Mouse (Mus musculus): ENCODE measurements at regions not wholly inside any gene's neighbourhood (a gene's known extent, or its start where the extent isn't known, plus 50 kb on each side); places are given as distances from the start of the nearest gene placed in this dataset.

GRCm38 (mm10) chr15:5355332-5355731, 111.3 kb upstream of the Ptger4 start:
- no peak for ATAC-seq (replicated peaks in 1 of 2; ENCODE audit: insufficient read depth in 1 of 2, low FRiP score in 2 of 2, low TSS enrichment in 1 of 2, low read depth in 1 of 2, poor library complexity in 2 of 2, severe bottlenecking in 2 of 2)

- no peak for ATAC-seq (replicated peaks in 1 of 2; ENCODE audit: insufficient read depth in 1 of 2, low FRiP score in 2 of 2, low TSS enrichment in 1 of 2, low read depth in 1 of 2, poor library complexity in 2 of 2, severe bottlenecking in 2 of 2)
These were observed 110.3 kb upstream of the Ptger4 start for GRCm38 (mm10) chr15:5354328-5354727.

DNA sequence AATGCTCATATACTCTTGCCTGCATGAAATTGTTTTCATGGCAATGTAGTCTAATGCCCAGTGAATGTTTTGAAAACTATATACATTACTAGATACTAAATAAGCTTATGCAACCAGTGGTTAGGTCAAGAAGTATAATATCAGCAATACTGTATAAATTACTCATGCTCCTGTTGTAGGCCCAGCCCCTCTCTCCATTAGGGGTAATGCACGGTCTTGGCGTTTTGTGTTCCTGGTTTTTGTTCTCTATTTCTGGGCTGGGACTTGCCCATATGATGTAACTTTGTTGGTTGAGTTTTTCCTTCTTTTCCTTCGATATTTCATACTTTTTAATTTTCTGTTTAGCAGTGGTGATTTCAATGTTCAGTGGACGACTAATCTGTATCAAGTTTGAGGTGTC, 104.9 kb upstream of the Ptger4 start:
- ATAC-seq (replicated peaks in 1 of 2; ENCODE audit: insufficient read depth in 1 of 2, low FRiP score in 2 of 2, low TSS enrichment in 1 of 2, low read depth in 1 of 2, poor library complexity in 2 of 2, severe bottlenecking in 2 of 2) = no peak

- peak; percentile 32 to 69; a peak in 2 of 4 replicates for ATAC-seq (replicated peaks in 1 of 2; ENCODE audit: insufficient read depth in 1 of 2, low FRiP score in 2 of 2, low TSS enrichment in 1 of 2, low read depth in 1 of 2, poor library complexity in 2 of 2, severe bottlenecking in 2 of 2)
These were observed 103.7 kb upstream of the Ptger4 start for GRCm38 (mm10) chr15:5347674-5348073.

GRCm38 (mm10) chr15:5346955-5347354, 103.0 kb upstream of the Ptger4 start:
- ATAC-seq (replicated peaks in 1 of 2; ENCODE audit: insufficient read depth in 1 of 2, low FRiP score in 2 of 2, low TSS enrichment in 1 of 2, low read depth in 1 of 2, poor library complexity in 2 of 2, severe bottlenecking in 2 of 2) = no peak; a peak in 1 of 4 replicates

DNA sequence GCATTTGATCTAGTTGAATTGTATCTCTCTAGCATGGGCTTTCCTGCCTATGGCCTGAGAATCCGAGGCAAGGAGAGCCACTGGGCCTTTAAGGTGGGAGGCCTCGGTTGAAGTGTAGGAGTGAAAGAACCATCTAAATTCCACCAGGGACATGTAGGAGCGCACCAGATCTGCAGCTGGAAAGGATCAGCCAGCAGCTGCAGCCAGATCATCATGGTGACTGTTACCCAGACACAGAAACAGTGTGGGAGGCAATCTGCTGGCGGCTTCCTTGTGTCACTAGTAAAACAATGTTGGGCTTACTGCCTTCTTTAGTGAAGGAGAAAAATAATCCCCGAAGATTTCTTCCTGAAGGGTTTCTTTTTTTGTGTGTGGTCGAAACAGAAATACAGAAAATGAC, 99.8 kb upstream of the Ptger4 start:
- no peak for ATAC-seq (replicated peaks in 1 of 2; ENCODE audit: insufficient read depth in 1 of 2, low FRiP score in 2 of 2, low TSS enrichment in 1 of 2, low read depth in 1 of 2, poor library complexity in 2 of 2, severe bottlenecking in 2 of 2)

- no peak for ATAC-seq (replicated peaks in 1 of 2; ENCODE audit: insufficient read depth in 1 of 2, low FRiP score in 2 of 2, low TSS enrichment in 1 of 2, low read depth in 1 of 2, poor library complexity in 2 of 2, severe bottlenecking in 2 of 2)
These were observed 91.7 kb upstream of the Ptger4 start for GRCm38 (mm10) chr15:5335528-5336268.

GRCm38 (mm10) chr15:5326996-5327395, 83.0 kb upstream of the Ptger4 start:
- no peak for ATAC-seq (replicated peaks in 1 of 2; ENCODE audit: insufficient read depth in 1 of 2, low FRiP score in 2 of 2, low TSS enrichment in 1 of 2, low read depth in 1 of 2, poor library complexity in 2 of 2, severe bottlenecking in 2 of 2)

- no peak for ATAC-seq (replicated peaks in 1 of 2; ENCODE audit: insufficient read depth in 1 of 2, low FRiP score in 2 of 2, low TSS enrichment in 1 of 2, low read depth in 1 of 2, poor library complexity in 2 of 2, severe bottlenecking in 2 of 2)
These were observed 77.7 kb upstream of the Ptger4 start for GRCm38 (mm10) chr15:5321691-5322090.

- ATAC-seq (replicated peaks in 1 of 2; ENCODE audit: insufficient read depth in 1 of 2, low FRiP score in 2 of 2, low TSS enrichment in 1 of 2, low read depth in 1 of 2, poor library complexity in 2 of 2, severe bottlenecking in 2 of 2) = no peak
These were observed 68.2 kb upstream of the Ptger4 start for GRCm38 (mm10) chr15:5312231-5312630.

- no peak for ATAC-seq (replicated peaks in 1 of 2; ENCODE audit: insufficient read depth in 1 of 2, low FRiP score in 2 of 2, low TSS enrichment in 1 of 2, low read depth in 1 of 2, poor library complexity in 2 of 2, severe bottlenecking in 2 of 2)
These were observed 66.0 kb upstream of the Ptger4 start for GRCm38 (mm10) chr15:5310035-5310434.

DNA sequence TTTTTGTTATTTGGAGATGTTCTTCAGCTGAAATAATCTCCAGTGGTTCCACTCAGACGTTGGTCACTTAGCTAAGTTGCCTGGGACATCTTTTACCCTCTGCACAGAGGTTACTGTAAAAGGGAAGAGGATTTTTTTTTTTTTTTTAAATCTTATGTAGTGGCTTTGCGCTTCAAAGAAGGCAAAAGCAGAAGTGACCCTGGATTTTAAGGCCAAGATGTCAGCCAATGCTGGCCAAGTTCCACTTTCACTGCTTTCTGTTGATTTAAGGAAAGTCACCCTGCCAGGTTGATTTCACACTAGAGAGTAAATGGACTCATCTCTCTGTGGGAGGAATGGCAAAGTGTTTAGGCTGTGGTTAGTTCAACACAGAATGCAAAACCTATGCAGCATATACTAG, 58.4 kb upstream of the Ptger4 start:
- ATAC-seq (replicated peaks in 1 of 2; ENCODE audit: insufficient read depth in 1 of 2, low FRiP score in 2 of 2, low TSS enrichment in 1 of 2, low read depth in 1 of 2, poor library complexity in 2 of 2, severe bottlenecking in 2 of 2) = peak; percentile 82 to 86

DNA sequence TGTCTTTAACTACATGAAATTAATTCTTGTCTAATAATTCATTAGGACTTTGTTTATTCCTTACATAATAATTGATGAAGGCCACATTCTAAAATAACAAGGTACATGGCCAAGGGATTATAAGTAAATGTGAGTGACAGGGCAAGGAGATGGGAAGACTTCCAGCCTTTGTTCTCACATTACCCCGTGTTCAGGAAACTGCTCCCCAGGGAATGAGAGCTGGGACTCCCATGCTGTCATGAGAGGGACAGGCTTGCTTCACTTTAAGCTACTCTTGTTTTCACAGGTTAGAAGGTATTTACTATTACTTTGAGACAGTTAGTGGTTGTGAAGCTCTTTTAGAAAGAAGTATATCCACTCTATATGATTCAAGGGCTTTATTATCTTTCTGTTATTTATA, 55.8 kb upstream of the Ptger4 start:
- ATAC-seq (replicated peaks in 1 of 2; ENCODE audit: insufficient read depth in 1 of 2, low FRiP score in 2 of 2, low TSS enrichment in 1 of 2, low read depth in 1 of 2, poor library complexity in 2 of 2, severe bottlenecking in 2 of 2) = no peak

DNA sequence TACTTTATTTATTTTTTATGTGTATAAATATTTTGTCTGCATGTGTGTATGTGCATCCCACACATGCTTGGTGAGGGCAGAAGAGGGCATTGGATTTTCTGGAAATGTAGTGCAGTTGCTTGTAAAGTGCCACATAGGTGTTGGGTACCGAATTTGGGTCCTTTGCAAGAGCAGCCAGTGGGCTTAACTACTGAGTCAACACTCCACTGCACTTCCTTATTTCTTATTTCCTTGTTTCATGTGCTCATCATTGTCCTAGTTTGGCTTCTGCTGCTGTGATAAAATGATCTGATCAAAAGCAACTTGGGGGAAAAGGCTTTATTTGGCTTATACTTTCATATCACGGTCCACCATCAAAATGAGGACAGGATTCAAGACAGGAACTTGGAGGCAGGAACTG, 53.0 kb upstream of the Ptger4 start:
- ATAC-seq (replicated peaks in 1 of 2; ENCODE audit: insufficient read depth in 1 of 2, low FRiP score in 2 of 2, low TSS enrichment in 1 of 2, low read depth in 1 of 2, poor library complexity in 2 of 2, severe bottlenecking in 2 of 2) = no peak

Data from hematopoietic stem cell, adult 5-6 weeks (primary cell).